Mouse (Mus musculus) kidney, adult 11 months (tissue): ENCODE measurements around the gene 2610021A01Rik.
"Not testable (repeated sequence)": the region's sequence is repeated elsewhere in the genome, so short reads cannot be mapped to it uniquely, and the experiment has no call there.

Experiments used
- DNase-seq: peaks from one replicate; pipeline ENCODE4 v3.0.0; 2022

The 2610021A01Rik gene

DNA sequence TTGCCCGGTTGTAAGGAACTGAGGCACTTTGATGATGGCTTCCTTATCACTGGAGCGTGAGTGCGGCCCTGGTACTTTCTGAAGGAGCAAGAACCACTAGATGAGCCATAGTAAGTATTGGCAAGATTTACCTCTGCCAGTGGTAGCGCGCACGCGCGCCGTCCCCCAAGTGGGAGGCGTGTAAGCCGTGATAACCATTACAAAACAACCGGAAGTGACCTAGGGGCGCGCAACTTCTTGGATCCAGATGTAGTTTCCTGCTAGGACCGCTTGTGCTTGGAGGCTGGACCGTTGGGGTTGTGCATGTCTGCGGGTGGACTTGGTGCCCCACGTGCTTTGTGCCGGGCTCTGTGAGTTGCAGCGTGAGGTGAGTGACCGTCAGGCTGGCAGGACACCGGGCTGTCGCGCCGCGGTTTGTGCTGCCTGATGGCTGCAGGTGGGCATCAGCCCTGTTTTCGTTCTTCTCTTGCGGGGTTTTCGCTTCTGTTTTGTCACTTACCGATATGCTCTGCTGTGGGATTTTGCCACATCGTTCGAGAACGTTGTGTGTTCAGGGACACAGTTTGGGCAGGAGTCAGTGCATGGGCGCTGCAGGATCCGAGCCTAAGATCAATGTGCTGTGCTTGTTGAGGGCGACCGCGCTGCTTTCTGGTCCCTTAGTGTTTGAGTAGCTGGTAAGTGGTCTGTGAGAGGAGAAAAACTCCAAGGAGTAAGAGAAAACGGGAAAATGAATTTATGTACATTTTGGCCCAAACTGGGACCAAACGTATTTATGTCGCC lies at the start of gene 2610021A01Rik:
2610021A01Rik (plus strand) TSS at position 197 of the 780 bp plus-strand sequence.
- DNase-seq: peak; percentile 96

DNA sequence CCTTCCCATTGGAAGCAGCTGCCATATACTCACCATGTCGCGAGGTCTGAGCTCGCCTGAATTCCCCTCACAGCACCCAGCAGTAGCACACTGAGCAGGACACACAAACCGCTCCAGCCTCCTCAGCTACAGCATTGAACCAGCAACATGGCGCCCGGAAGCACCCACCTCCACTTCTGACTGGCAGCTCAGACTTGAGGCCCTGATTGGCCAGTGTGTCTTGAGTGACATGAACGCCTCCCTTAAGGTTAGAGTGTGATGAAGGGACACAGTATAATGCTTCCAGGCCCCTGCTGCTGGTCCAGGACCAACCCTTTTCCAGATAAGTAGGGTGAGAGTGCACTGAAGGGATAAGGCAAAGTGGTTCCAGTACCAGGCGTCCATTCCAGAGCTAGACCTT lies 38.3 kb upstream of the 2610021A01Rik start:
- DNase-seq: no peak

DNA sequence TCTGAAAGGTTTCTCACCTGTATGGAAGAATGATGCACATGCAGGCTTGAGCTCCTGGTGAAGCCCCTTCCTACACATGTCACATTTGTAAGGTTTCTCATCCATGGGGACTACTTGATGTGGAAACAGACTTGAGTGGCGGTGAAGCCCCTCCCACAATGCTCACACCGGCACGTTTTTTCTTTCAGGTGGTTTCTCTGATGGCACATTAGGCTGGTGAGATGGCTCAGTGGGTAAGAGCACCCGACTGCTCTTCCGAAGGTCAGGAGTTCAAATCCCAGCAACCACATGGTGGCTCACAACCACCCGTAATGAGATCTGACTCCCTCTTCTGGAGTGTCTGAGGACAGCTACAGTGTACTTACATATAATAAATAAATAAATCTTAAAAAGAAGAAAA lies 25.5 kb upstream of the 2610021A01Rik start, which contains the start of gene Gm6871:
Gm6871 (minus strand) TSS at position 101 of the 400 bp plus-strand sequence.
- DNase-seq: not testable (repeated sequence)

GRCm38 (mm10) chr7:41577956-41578355 lies 21.1 kb upstream of the 2610021A01Rik start:
- peak; percentile 27 for DNase-seq

- no peak for DNase-seq
Measured at GRCm38 (mm10) chr7:41582028-41582427, 17.0 kb upstream of the 2610021A01Rik start.

- DNase-seq: not testable (repeated sequence)
Measured at GRCm38 (mm10) chr7:41587831-41588230, 11.2 kb upstream of the 2610021A01Rik start.

- no peak for DNase-seq
Measured at GRCm38 (mm10) chr7:41598615-41599014, 415 bp upstream of the 2610021A01Rik start.

GRCm38 (mm10) chr7:41599932-41600548 lies 1.0 kb downstream of the 2610021A01Rik start:
- DNase-seq: no peak

- no peak for DNase-seq
Measured at GRCm38 (mm10) chr7:41611654-41612053, 12.6 kb downstream of the 2610021A01Rik start.

DNA sequence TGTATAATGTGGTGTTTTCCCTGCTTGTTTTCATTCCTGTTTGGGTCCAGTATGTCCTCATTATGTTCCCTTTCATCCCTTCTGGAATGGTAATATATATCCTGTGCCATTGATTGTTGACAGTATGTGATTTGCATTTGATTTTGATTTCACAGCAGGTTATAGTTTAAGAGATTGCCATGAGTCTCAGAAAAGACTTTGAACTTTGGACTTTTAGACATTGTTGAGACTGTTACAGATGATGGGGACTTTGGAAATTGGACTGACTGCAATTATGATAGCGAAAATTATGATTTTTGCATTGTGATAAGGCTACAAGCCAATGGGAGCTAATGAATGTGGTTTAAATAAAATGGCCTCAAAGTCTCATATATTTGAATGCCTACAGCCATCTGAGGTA lies 17.2 kb downstream of the 2610021A01Rik start:
- DNase-seq: not testable (repeated sequence)

- DNase-seq: peak; percentile 98
Measured at GRCm38 (mm10) chr7:41632409-41633220, 33.6 kb downstream of the 2610021A01Rik start, which contains the start of gene Zfp788. Gene Zfp788 (plus strand): TSS chr7:41633203.

GRCm38 (mm10) chr7:41633221-41633984 lies 34.4 kb downstream of the 2610021A01Rik start:
- DNase-seq: peak; percentile 94

- not testable (repeated sequence) for DNase-seq
Measured at GRCm38 (mm10) chr7:41674326-41674725, 75.3 kb downstream of the 2610021A01Rik start.
